In genomic region chrX:134729778-134730177, GRCm38 (mm10) we compare ENCODE assay signal across 9 mouse cellular contexts. TPM values are rescaled to one million over a fixed set of nuclear protein-coding genes. Genes with fewer than 3 reads are reported as not detected.
A peak's percentile ranks its signal among the peaks of the same experiment; 100 is the strongest.
DNase-seq lines count a peak whose midpoint lies in the region; ATAC-seq and TF ChIP-seq lines count a peak whose summit lies in the region.
"Had no signal": no experiment of that assay in that cellular context is flagged by ENCODE, and none has a peak within 500 bp of the region (broad histone marks: within the 10 kb centered on the region; RNA-seq: fewer than 3 reads in every experiment).

No protein-coding gene starts in this region.

- H3K27ac ChIP-seq in embryonic facial prominence, embryonic 11.5 days (replicated peaks; ENCODE audit: low read depth, low read length) = no peak overlapping the region
- no peak overlapping the region for H3K27ac ChIP-seq in embryonic facial prominence, embryonic 10.5 days (replicated peaks)
- no peak overlapping the region for H3K27ac ChIP-seq in limb, embryonic 14.5 days (replicated peaks; ENCODE audit: low read depth, low read length)
- no peak overlapping the region for H3K27ac ChIP-seq in limb, embryonic 10.5 days
- no peak overlapping the region for H3K27ac ChIP-seq in MEL (ENCODE audit: control insufficient read depth, low read depth, low read length)
- H3K27ac ChIP-seq in hindbrain, embryonic 16.5 days (ENCODE audit: low read depth, low read length) = no peak overlapping the region
- H3K27ac ChIP-seq: embryonic facial prominence, embryonic 15.5 days had no signal

- ATAC-seq in embryonic facial prominence, embryonic 11.5 days (replicated peaks; ENCODE audit: insufficient number of reproducible peaks, low FRiP score, low TSS enrichment, low read depth) = no peak
- no peak for ATAC-seq in limb, embryonic 14.5 days (ENCODE audit: low FRiP score, low read depth)
- no peak for ATAC-seq in hindbrain, embryonic 16.5 days

- no peaks in the 10 kb centered on the region for H3K36me3 ChIP-seq in embryonic facial prominence, embryonic 11.5 days (replicated peaks; ENCODE audit: control insufficient read depth, insufficient read depth, low read depth, low read length)
- no peaks in the 10 kb centered on the region for H3K36me3 ChIP-seq in embryonic facial prominence, embryonic 10.5 days (replicated peaks)
- no peaks in the 10 kb centered on the region for H3K36me3 ChIP-seq in limb, embryonic 14.5 days (ENCODE audit: control insufficient read depth, insufficient read depth, low read length)
- no peaks in the 10 kb centered on the region for H3K36me3 ChIP-seq in limb, embryonic 10.5 days
- H3K36me3 ChIP-seq in MEL (ENCODE audit: control insufficient read depth in 1 of 2, insufficient read depth in 2 of 2, low read length in 2 of 2) = no peaks in the 10 kb centered on the region
- H3K36me3 ChIP-seq in hindbrain, embryonic 16.5 days (ENCODE audit: control insufficient read depth, insufficient read depth, low read length) = no peaks in the 10 kb centered on the region
- H3K36me3 ChIP-seq: embryonic facial prominence, embryonic 15.5 days had no signal

- WGBS in embryonic facial prominence, embryonic 11.5 days = 47% methylated on average over 4 of the region's 4 CpGs
- WGBS in embryonic facial prominence, embryonic 10.5 days = 47% methylated on average over 4 of the region's 4 CpGs
- WGBS in limb, embryonic 14.5 days = 44% methylated on average over 4 of the region's 4 CpGs
- 58% methylated on average over 4 of the region's 4 CpGs for WGBS in limb, embryonic 10.5 days
- 47% methylated on average over 4 of the region's 4 CpGs for WGBS in hindbrain, embryonic 16.5 days

- DNase-seq in embryonic facial prominence, embryonic 11.5 days (ENCODE audit: low spot score) = peak; percentile 50
- DNase-seq in embryonic facial prominence, embryonic 10.5 days (ENCODE audit: low spot score) = no peak
- DNase-seq in limb, embryonic 14.5 days (ENCODE audit: low spot score) = peak; percentile 18
- no peak for DNase-seq in limb, embryonic 10.5 days (ENCODE audit: low spot score)
- DNase-seq in MEL (ENCODE audit: low read depth, low spot score) = peak; percentile 74
- peak; percentile 31 for DNase-seq in kidney, postnatal 14 days
- no peak for DNase-seq in left cerebral cortex, adult 9 months (ENCODE audit: low spot score in 2 of 2)

- H3K4me3 ChIP-seq in embryonic facial prominence, embryonic 11.5 days (ENCODE audit: low read depth, low read length) = no peak overlapping the region
- H3K4me3 ChIP-seq in embryonic facial prominence, embryonic 10.5 days = no peak overlapping the region
- H3K4me3 ChIP-seq in limb, embryonic 14.5 days (replicated peaks; ENCODE audit: low read length) = no peak overlapping the region
- no peak overlapping the region for H3K4me3 ChIP-seq in limb, embryonic 10.5 days
- H3K4me3 ChIP-seq in MEL (ENCODE audit: control insufficient read depth in 1 of 2, insufficient read depth in 1 of 2, low read depth in 2 of 2, low read length in 2 of 2) = no peak overlapping the region
- H3K4me3 ChIP-seq in hindbrain, embryonic 16.5 days (ENCODE audit: low read length) = no peak overlapping the region
- H3K4me3 ChIP-seq: embryonic facial prominence, embryonic 15.5 days had no signal

- H3K9me3 ChIP-seq in embryonic facial prominence, embryonic 11.5 days (replicated peaks; ENCODE audit: control insufficient read depth, low read length) = no peaks in the 10 kb centered on the region
- no peaks in the 10 kb centered on the region for H3K9me3 ChIP-seq in embryonic facial prominence, embryonic 10.5 days
- H3K9me3 ChIP-seq in limb, embryonic 14.5 days (ENCODE audit: control insufficient read depth, low read length) = no peaks in the 10 kb centered on the region
- no peaks in the 10 kb centered on the region for H3K9me3 ChIP-seq in limb, embryonic 10.5 days (replicated peaks)
- H3K9me3 ChIP-seq in MEL (replicated peaks; ENCODE audit: insufficient read depth, low read length) = no peaks in the 10 kb centered on the region
- H3K9me3 ChIP-seq in hindbrain, embryonic 16.5 days (ENCODE audit: control insufficient read depth, low read length) = no peaks in the 10 kb centered on the region
- H3K9me3 ChIP-seq: embryonic facial prominence, embryonic 15.5 days had no signal

- no peak for TF ChIP-seq POLR2A in limb, embryonic 14.5 days (IDR thresholded peaks at IDR 0.05; ENCODE audit: borderline replicate concordance, extremely low read depth, insufficient read depth, insufficient read length)
- TF ChIP-seq POLR2A in MEL (IDR thresholded peaks at IDR 0.05; ENCODE audit: control insufficient read depth in 1 of 2, insufficient read depth in 1 of 2, low read depth in 1 of 2, low read length in 2 of 2, poor library complexity in 1 of 2) = no peak

- H3K9ac ChIP-seq in embryonic facial prominence, embryonic 11.5 days (replicated peaks; ENCODE audit: low read length) = no peak overlapping the region
- H3K9ac ChIP-seq in limb, embryonic 14.5 days (ENCODE audit: low read depth, low read length, severe bottlenecking) = no peak overlapping the region
- H3K9ac ChIP-seq in MEL (ENCODE audit: control insufficient read depth, low read depth, low read length, poor library complexity, severe bottlenecking) = 0 out of 2 replicates have a peak overlapping the region, but pooled peaks have one; percentile 20
- no peak overlapping the region for H3K9ac ChIP-seq in hindbrain, embryonic 16.5 days (ENCODE audit: low read depth, low read length)
- H3K9ac ChIP-seq: embryonic facial prominence, embryonic 15.5 days had no signal

- no peak; the same call in none of the 2 replicates for TF ChIP-seq RAD21 in MEL (IDR thresholded peaks at IDR 0.05; ENCODE audit: low read depth, low read length)

- TF ChIP-seq EP300 in MEL (IDR thresholded peaks at IDR 0.05; ENCODE audit: low read depth in 1 of 2, low read length in 2 of 2) = no peak

- H3K79me2 ChIP-seq in MEL (ENCODE audit: control insufficient read depth, insufficient read depth, low read length, poor library complexity) = no peaks in the 10 kb centered on the region

- H3K4me1 ChIP-seq in embryonic facial prominence, embryonic 11.5 days (ENCODE audit: control insufficient read depth, insufficient read depth, low read length) = no peaks in the 10 kb centered on the region
- no peaks in the 10 kb centered on the region for H3K4me1 ChIP-seq in embryonic facial prominence, embryonic 10.5 days
- H3K4me1 ChIP-seq in limb, embryonic 14.5 days (ENCODE audit: control insufficient read depth, insufficient read depth, low read length) = no peaks in the 10 kb centered on the region
- H3K4me1 ChIP-seq in limb, embryonic 10.5 days = no peaks in the 10 kb centered on the region
- no peaks in the 10 kb centered on the region for H3K4me1 ChIP-seq in MEL (ENCODE audit: control insufficient read depth in 1 of 2, insufficient read depth in 2 of 2, low read length in 2 of 2)
- H3K4me1 ChIP-seq in hindbrain, embryonic 16.5 days (ENCODE audit: control insufficient read depth, insufficient read depth, low read depth, low read length) = no peaks in the 10 kb centered on the region
- H3K4me1 ChIP-seq: embryonic facial prominence, embryonic 15.5 days had no signal

- H3K27me3 ChIP-seq in embryonic facial prominence, embryonic 11.5 days (ENCODE audit: control insufficient read depth, insufficient read depth, low read length) = no peaks in the 10 kb centered on the region
- peaks cover 81% of the 10 kb centered on the region for H3K27me3 ChIP-seq in embryonic facial prominence, embryonic 10.5 days (replicated peaks; ENCODE audit: low read depth, poor library complexity, severe bottlenecking)
- no peaks in the 10 kb centered on the region for H3K27me3 ChIP-seq in limb, embryonic 14.5 days (ENCODE audit: control insufficient read depth, insufficient read depth, low read length)
- H3K27me3 ChIP-seq in limb, embryonic 10.5 days (ENCODE audit: low read depth, poor library complexity, severe bottlenecking) = peaks cover 85% of the 10 kb centered on the region
- peaks cover 5 to 14% of the 10 kb centered on the region in 2 experiments for H3K27me3 ChIP-seq in MEL (ENCODE audit: control insufficient read depth in 1 of 2, insufficient read depth in 2 of 2, low read length in 2 of 2)
- H3K27me3 ChIP-seq in hindbrain, embryonic 16.5 days (replicated peaks; ENCODE audit: control insufficient read depth, insufficient read depth, low read length) = no peaks in the 10 kb centered on the region

- no peak overlapping the region for H3K4me2 ChIP-seq in embryonic facial prominence, embryonic 11.5 days (ENCODE audit: low read depth, low read length)
- H3K4me2 ChIP-seq in limb, embryonic 14.5 days (replicated peaks; ENCODE audit: low read depth, low read length, severe bottlenecking) = no peak overlapping the region
- H3K4me2 ChIP-seq in hindbrain, embryonic 16.5 days (ENCODE audit: low read length) = no peak overlapping the region
- H3K4me2 ChIP-seq: embryonic facial prominence, embryonic 15.5 days had no signal

- TF ChIP-seq CTCF in MEL (IDR thresholded peaks at IDR 0.05 in 2 of 3, conservative IDR thresholded peaks at IDR 0.05 in 1 of 3; ENCODE audit: control insufficient read depth in 1 of 3, insufficient read depth in 1 of 3, low read depth in 2 of 3, low read length in 3 of 3, poor library complexity in 1 of 3, severe bottlenecking in 1 of 3) = peak; percentile 19 to 99 (median 65); a peak in 5 of 6 replicates

RNA-seq across cellular contexts. Expression of gene Armcx1, which starts 12.0 kb away (rescaled TPM):
- 47.0 and 55.1 TPM in 2 replicates for polyA plus RNA-seq in embryonic facial prominence, embryonic 11.5 days (2014; fragmentation: Nextera tagmentation; extraction: Ambion mirVana)
- 46.9 and 50.0 TPM in 2 replicates for polyA plus RNA-seq in embryonic facial prominence, embryonic 10.5 days (2016; fragmentation: Nextera tagmentation; extraction: Ambion mirVana)
- polyA plus RNA-seq in limb, embryonic 14.5 days (2012; rRNA removed) = 44.7 and 74.6 TPM in 2 replicates
- polyA plus RNA-seq in limb, embryonic 14.5 days (2014; fragmentation: Nextera tagmentation; extraction: Ambion mirVana) = 50.3 and 55.5 TPM in 2 replicates
- 30.7 and 44.3 TPM in 2 replicates for polyA plus RNA-seq in limb, embryonic 10.5 days (2016; fragmentation: Nextera tagmentation; extraction: Ambion mirVana)
- 0.10 TPM in 1 of 2 replicates, not detected in the other for total RNA-seq in MEL (2012; rRNA removed)
- polyA plus RNA-seq in MEL (2012; ENCODE audit: insufficient read depth in 1 of 2, insufficient read length in 2 of 2, low read depth in 1 of 2, low replicate concordance in 2 of 2, missing spikeins in 1 of 2) = under 1 TPM in 1 of 2 experiments, not detected in 1; 0.10 TPM
- 105 and 112 TPM in 2 replicates for polyA plus RNA-seq in hindbrain, embryonic 16.5 days (2015; fragmentation: Nextera tagmentation; extraction: Ambion mirVana)

RNA-seq across cellular contexts. Expression of gene Armcx6, which starts 21.4 kb away (rescaled TPM):
- 20.5 and 20.8 TPM in 2 replicates for polyA plus RNA-seq in embryonic facial prominence, embryonic 11.5 days (2014; fragmentation: Nextera tagmentation; extraction: Ambion mirVana)
- polyA plus RNA-seq in embryonic facial prominence, embryonic 10.5 days (2016; fragmentation: Nextera tagmentation; extraction: Ambion mirVana) = 16.1 and 19.1 TPM in 2 replicates
- 35.4 and 49.3 TPM in 2 replicates for polyA plus RNA-seq in limb, embryonic 14.5 days (2012; rRNA removed)
- 34.5 and 37.8 TPM in 2 replicates for polyA plus RNA-seq in limb, embryonic 14.5 days (2014; fragmentation: Nextera tagmentation; extraction: Ambion mirVana)
- 16.4 and 21.7 TPM in 2 replicates for polyA plus RNA-seq in limb, embryonic 10.5 days (2016; fragmentation: Nextera tagmentation; extraction: Ambion mirVana)
- total RNA-seq in MEL (2012; rRNA removed) = not detected in 2 replicates
- not detected for polyA plus RNA-seq in MEL (2012; ENCODE audit: insufficient read depth in 1 of 2, insufficient read length in 2 of 2, low read depth in 1 of 2, low replicate concordance in 2 of 2, missing spikeins in 1 of 2)
- 48.2 and 50.2 TPM in 2 replicates for polyA plus RNA-seq in hindbrain, embryonic 16.5 days (2015; fragmentation: Nextera tagmentation; extraction: Ambion mirVana)

RNA-seq across cellular contexts. Expression of gene Armcx3, which starts 26.6 kb away (rescaled TPM):
- 66.4 and 70.5 TPM in 2 replicates for polyA plus RNA-seq in embryonic facial prominence, embryonic 11.5 days (2014; fragmentation: Nextera tagmentation; extraction: Ambion mirVana)
- polyA plus RNA-seq in embryonic facial prominence, embryonic 10.5 days (2016; fragmentation: Nextera tagmentation; extraction: Ambion mirVana) = 47.5 and 51.4 TPM in 2 replicates
- polyA plus RNA-seq in limb, embryonic 14.5 days (2012; rRNA removed) = 56.8 and 70.2 TPM in 2 replicates
- 89.1 and 93.9 TPM in 2 replicates for polyA plus RNA-seq in limb, embryonic 14.5 days (2014; fragmentation: Nextera tagmentation; extraction: Ambion mirVana)
- 35.4 and 47.4 TPM in 2 replicates for polyA plus RNA-seq in limb, embryonic 10.5 days (2016; fragmentation: Nextera tagmentation; extraction: Ambion mirVana)
- total RNA-seq in MEL (2012; rRNA removed) = 4.2 and 5.5 TPM in 2 replicates
- 1 to 10 TPM in 1 of 2 experiments, not detected in 1; 5.0 TPM for polyA plus RNA-seq in MEL (2012; ENCODE audit: insufficient read depth in 1 of 2, insufficient read length in 2 of 2, low read depth in 1 of 2, low replicate concordance in 2 of 2, missing spikeins in 1 of 2)
- polyA plus RNA-seq in hindbrain, embryonic 16.5 days (2015; fragmentation: Nextera tagmentation; extraction: Ambion mirVana) = 99.4 and 110 TPM in 2 replicates

RNA-seq across cellular contexts. Expression of gene Armcx4, which starts 43.5 kb away (rescaled TPM):
- 6.6 and 7.5 TPM in 2 replicates for polyA plus RNA-seq in embryonic facial prominence, embryonic 11.5 days (2014; fragmentation: Nextera tagmentation; extraction: Ambion mirVana)
- 6.3 and 7.1 TPM in 2 replicates for polyA plus RNA-seq in embryonic facial prominence, embryonic 10.5 days (2016; fragmentation: Nextera tagmentation; extraction: Ambion mirVana)
- 22.3 and 30.9 TPM in 2 replicates for polyA plus RNA-seq in limb, embryonic 14.5 days (2012; rRNA removed)
- 7.1 TPM in 2 replicates for polyA plus RNA-seq in limb, embryonic 14.5 days (2014; fragmentation: Nextera tagmentation; extraction: Ambion mirVana)
- polyA plus RNA-seq in limb, embryonic 10.5 days (2016; fragmentation: Nextera tagmentation; extraction: Ambion mirVana) = 5.5 and 6.3 TPM in 2 replicates
- not detected in 2 replicates for total RNA-seq in MEL (2012; rRNA removed)
- polyA plus RNA-seq in MEL (2012; ENCODE audit: insufficient read depth in 1 of 2, insufficient read length in 2 of 2, low read depth in 1 of 2, low replicate concordance in 2 of 2, missing spikeins in 1 of 2) = not detected
- 4.2 and 4.6 TPM in 2 replicates for polyA plus RNA-seq in hindbrain, embryonic 16.5 days (2015; fragmentation: Nextera tagmentation; extraction: Ambion mirVana)

Comparison
In these comparisons a context has a peak if more than half of its experiments do, and no peak if none do; other contexts are left out.
1. DNase-seq: peak in embryonic facial prominence, embryonic 11.5 days (single experiment), limb, embryonic 14.5 days (single experiment), MEL (single experiment) and kidney, postnatal 14 days (single experiment); none in embryonic facial prominence, embryonic 10.5 days (single experiment), limb, embryonic 10.5 days (single experiment) and left cerebral cortex, adult 9 months (0 of 2).
2. RNA of gene Armcx1, which starts 12.0 kb away (polyA plus RNA-seq): 105 to 112 TPM in hindbrain, embryonic 16.5 days, 44.7 to 74.6 TPM in limb, embryonic 14.5 days, 47.0 to 55.1 TPM in embryonic facial prominence, embryonic 11.5 days, 46.9 to 50.0 TPM in embryonic facial prominence, embryonic 10.5 days and 30.7 to 44.3 TPM in limb, embryonic 10.5 days; 0.10 TPM in MEL; every median in the first group is over 10 times any median in the second.
3. RNA of gene Armcx6, which starts 21.4 kb away (polyA plus RNA-seq): 48.2 to 50.2 TPM in hindbrain, embryonic 16.5 days, 34.5 to 49.3 TPM in limb, embryonic 14.5 days, 16.4 to 21.7 TPM in limb, embryonic 10.5 days, 20.5 to 20.8 TPM in embryonic facial prominence, embryonic 11.5 days and 16.1 to 19.1 TPM in embryonic facial prominence, embryonic 10.5 days; not detected in MEL; every median in the first group is over 10 times any median in the second.